Mouse (Mus musculus) left cerebral cortex, adult 8-10 months (tissue): Measurements from ENCODE around the gene Pcsk4. TPM values are rescaled to one million over a fixed set of nuclear protein-coding genes. Genes with fewer than 3 reads are reported as not detected.

Experiments used
- DNase-seq, 2 experiments: peaks; one replicate each; pipeline ENCODE4 v3.0.0; 2022; ENCODE audit warnings: low spot score in 2 of 2
- total RNA-seq, 4 experiments: library from RNA; stranded (reverse); gene quantifications; 2 replicates each; pipeline ENCODE4 v1.2.4; 2022

Gene Pcsk4
- total RNA-seq: 10 to 100 TPM in 1 of 4 experiments, 1 to 10 TPM in 3; 6.7 to 10.2 (median 8.3) TPM

- DNase-seq: peak; percentile 91 to 98
Measured at GRCm38 (mm10) chr10:80329273-80330081, at the start of gene Pcsk4, which contains the start of gene Reep6. Gene Pcsk4 (minus strand): TSS chr10:80329498. Gene Reep6 (plus strand): TSS chr10:80329953.

GRCm38 (mm10) chr10:80377716-80378115 lies 48.4 kb upstream of the Pcsk4 start:
- DNase-seq: no peak

- DNase-seq: peak; percentile 70 to 86
Measured at GRCm38 (mm10) chr10:80376160-80376559, 46.9 kb upstream of the Pcsk4 start.

- DNase-seq: no peak
Measured at GRCm38 (mm10) chr10:80374063-80374462, 44.8 kb upstream of the Pcsk4 start.

GRCm38 (mm10) chr10:80372706-80373105 lies 43.4 kb upstream of the Pcsk4 start:
- DNase-seq: no peak

- DNase-seq: no peak
Measured at GRCm38 (mm10) chr10:80371983-80372382, 42.7 kb upstream of the Pcsk4 start.

- DNase-seq: peak in 1 of 2 experiments; percentile 76
Measured at GRCm38 (mm10) chr10:80371411-80371966, 42.2 kb upstream of the Pcsk4 start.

- DNase-seq: peak in 1 of 2 experiments; percentile 72
Measured at GRCm38 (mm10) chr10:80369995-80370747, 40.9 kb upstream of the Pcsk4 start.

GRCm38 (mm10) chr10:80368392-80368791 lies 39.1 kb upstream of the Pcsk4 start:
- DNase-seq: no peak

- no peak for DNase-seq
Measured at GRCm38 (mm10) chr10:80367954-80368353, 38.7 kb upstream of the Pcsk4 start.

- no peak for DNase-seq
Measured at GRCm38 (mm10) chr10:80365736-80366135, 36.4 kb upstream of the Pcsk4 start.

- DNase-seq: no peak
Measured at GRCm38 (mm10) chr10:80363734-80364133, 34.4 kb upstream of the Pcsk4 start.

GRCm38 (mm10) chr10:80357994-80358639 lies 28.8 kb upstream of the Pcsk4 start:
- no peak for DNase-seq

GRCm38 (mm10) chr10:80357336-80357735 lies 28.0 kb upstream of the Pcsk4 start:
- peak in 1 of 2 experiments; percentile 68 for DNase-seq

GRCm38 (mm10) chr10:80356737-80357136 lies 27.4 kb upstream of the Pcsk4 start:
- DNase-seq: no peak

GRCm38 (mm10) chr10:80356001-80356682 lies 26.8 kb upstream of the Pcsk4 start, which contains the start of gene Plk5:
Gene Plk5 (plus strand): TSS chr10:80356459.
- DNase-seq: no peak

- no peak for DNase-seq
Measured at GRCm38 (mm10) chr10:80355431-80355830, 26.1 kb upstream of the Pcsk4 start.

GRCm38 (mm10) chr10:80352727-80353126 lies 23.4 kb upstream of the Pcsk4 start:
- DNase-seq: no peak

GRCm38 (mm10) chr10:80351896-80352295 lies 22.6 kb upstream of the Pcsk4 start:
- no peak for DNase-seq

- DNase-seq: peak in 1 of 2 experiments; percentile 79
Measured at GRCm38 (mm10) chr10:80350292-80350691, 21.0 kb upstream of the Pcsk4 start.

GRCm38 (mm10) chr10:80348981-80349380 lies 19.7 kb upstream of the Pcsk4 start:
- DNase-seq: no peak
